Mouse (Mus musculus) forelimb bud, embryonic 11.5 days (tissue): ENCODE results near the gene Fgfrl1.

Experiments
- DNase-seq: peaks from one replicate; pipeline ENCODE4 v3.0.0-alpha.2; 2012; ENCODE audit warnings: low read depth, low spot score

Gene Fgfrl1

DNA sequence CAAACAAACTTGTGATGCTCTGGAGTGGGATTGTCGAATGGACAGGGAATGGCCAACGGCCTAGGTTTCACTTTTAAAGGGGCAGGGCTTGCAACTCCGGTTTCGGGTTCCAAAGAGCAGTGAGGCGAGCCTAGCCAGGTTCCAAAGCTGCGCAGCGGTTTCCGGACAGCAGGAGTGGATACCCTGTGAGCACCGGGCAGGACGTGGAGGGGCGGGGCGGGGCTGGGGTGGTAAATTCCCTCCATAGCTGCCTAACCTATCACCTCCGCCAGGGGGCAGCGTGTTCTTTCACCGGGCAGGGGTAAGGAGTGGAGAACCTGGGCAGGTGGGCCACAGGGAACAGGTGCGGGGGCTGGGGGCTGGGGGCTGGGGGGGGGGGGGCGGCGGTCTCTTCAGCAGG, at the start of gene Fgfrl1:
TSS of gene Fgfrl1 (plus strand) at position 112 of the 400 bp plus-strand sequence.
- DNase-seq: peak; percentile 55

GRCm38 (mm10) chr5:108643674-108644073, 48.5 kb upstream of the Fgfrl1 start:
- DNase-seq: no peak

DNA sequence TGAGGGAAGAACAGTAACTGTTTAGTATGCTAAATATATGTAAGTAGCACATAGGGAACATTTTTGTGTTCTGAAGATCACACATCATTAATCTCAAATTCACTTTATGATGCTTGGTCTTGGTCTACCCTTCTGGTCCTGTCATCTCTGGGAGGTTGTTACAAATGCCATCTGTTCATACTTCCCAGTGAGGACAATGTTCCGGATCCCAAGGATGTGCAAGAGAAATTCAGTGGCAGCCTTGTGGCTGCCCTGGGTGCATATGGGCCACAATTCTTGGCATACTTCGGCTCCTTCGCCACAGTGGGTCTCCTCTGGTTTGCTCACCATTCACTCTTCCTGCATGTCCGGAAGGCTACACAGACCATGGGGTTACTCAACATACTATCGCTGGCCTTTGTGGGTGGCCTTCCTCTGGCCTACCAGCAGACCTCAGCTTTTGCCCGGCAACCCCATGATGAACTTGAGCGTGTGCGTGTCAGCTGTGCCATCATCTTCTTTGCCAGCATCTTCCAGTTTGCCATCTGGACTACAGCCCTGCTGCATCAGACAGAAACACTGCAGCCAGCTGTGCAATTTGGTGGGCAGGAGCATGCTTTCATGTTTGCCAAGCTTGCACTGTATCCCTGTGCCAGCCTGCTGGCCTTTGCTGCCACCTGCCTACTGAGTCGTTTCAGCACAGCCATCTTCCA, 46.4 kb upstream of the Fgfrl1 start:
- no peak for DNase-seq

DNA sequence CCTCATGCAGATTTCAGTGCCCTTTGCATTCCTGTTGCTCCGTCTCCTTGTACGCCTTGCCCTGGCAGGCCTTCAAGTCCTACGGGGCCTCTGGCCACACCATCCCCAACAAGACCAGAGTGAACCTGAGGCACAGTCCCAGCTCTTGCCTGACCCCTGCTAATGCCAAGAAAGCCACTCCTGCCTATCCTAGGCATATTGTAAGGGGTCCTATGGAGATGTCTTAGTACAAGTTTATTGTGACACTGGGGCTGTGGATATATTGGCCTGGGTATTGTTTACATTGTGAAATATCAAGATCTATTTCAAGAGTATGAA, 45.9 kb upstream of the Fgfrl1 start:
- DNase-seq: no peak

- DNase-seq: no peak
Observed at GRCm38 (mm10) chr5:108647311-108647710, 44.9 kb upstream of the Fgfrl1 start.

- no peak for DNase-seq
Observed at GRCm38 (mm10) chr5:108647820-108648465, 44.2 kb upstream of the Fgfrl1 start.

GRCm38 (mm10) chr5:108648937-108649576, 43.1 kb upstream of the Fgfrl1 start:
- DNase-seq: no peak

GRCm38 (mm10) chr5:108650341-108650740, 41.8 kb upstream of the Fgfrl1 start:
- DNase-seq: no peak

GRCm38 (mm10) chr5:108651136-108651720, 41.0 kb upstream of the Fgfrl1 start:
- DNase-seq: no peak

DNA sequence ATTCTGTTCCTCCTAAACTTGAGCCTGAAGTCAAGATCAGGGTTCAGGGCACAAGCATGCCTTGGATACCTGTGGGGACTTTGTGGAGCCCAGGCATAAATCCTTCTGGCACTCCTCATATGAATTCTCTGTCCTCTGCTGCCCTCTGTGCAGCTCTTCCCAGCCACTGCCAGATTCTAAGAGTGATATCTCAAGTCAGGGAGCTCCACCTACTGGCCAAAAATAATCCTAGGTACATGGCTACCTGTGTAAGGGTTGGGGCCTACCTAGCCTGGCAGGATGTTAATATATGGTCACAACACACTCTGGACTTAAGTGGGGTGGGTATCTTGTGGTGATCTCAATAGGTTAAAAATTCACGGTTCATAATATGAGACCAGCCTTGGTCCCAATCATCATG, 40.4 kb upstream of the Fgfrl1 start:
- peak; percentile 66 for DNase-seq

DNA sequence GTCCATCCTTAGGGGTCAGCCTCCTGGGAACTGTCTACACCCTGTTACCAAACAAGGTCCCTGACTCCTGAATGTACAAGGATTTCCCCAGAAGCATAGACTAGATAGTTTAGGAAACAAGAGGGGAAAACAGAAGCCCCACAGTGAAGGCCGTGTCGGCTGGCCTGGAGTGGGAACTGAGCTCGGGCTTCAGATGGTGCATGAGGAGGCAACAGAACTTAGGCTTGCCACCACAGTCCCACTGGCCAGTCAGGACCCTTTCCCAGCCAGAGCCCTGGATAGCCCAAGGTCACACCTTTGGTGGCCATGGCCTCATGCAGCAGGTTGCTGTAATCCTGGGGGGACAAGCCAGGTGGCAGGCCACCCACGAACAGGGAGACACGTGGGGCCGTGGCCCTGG, 38.8 kb upstream of the Fgfrl1 start:
- DNase-seq: no peak

DNA sequence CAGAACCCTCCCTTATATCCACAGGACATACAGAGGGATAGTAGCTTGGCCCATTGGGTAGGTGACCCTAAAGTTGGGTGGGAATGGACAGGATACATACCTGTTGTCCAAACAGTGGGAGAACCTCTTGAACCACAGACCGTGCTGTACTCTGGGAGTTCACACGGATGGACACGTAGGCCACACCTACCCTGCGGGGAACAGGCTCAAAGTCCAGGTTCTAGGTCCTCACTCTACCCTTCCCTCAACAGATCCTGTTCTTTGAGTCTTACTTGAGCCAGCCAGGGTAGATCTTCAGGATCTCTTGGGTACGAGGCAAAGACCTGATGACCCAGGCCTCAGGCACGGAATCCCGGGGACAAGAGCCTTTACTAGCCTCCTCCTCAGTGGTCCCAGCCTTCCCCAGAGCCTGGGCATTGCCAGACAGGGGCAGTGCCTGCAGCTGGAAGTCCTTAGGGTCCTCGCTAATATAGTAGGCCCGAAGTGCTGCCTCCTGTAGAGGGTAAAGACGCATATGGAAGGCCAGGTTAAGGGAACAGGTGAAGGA, 37.7 kb upstream of the Fgfrl1 start:
- DNase-seq: no peak

GRCm38 (mm10) chr5:108655381-108655780, 36.8 kb upstream of the Fgfrl1 start:
- no peak for DNase-seq

- DNase-seq: no peak
Observed at GRCm38 (mm10) chr5:108655891-108656650, 36.1 kb upstream of the Fgfrl1 start.

DNA sequence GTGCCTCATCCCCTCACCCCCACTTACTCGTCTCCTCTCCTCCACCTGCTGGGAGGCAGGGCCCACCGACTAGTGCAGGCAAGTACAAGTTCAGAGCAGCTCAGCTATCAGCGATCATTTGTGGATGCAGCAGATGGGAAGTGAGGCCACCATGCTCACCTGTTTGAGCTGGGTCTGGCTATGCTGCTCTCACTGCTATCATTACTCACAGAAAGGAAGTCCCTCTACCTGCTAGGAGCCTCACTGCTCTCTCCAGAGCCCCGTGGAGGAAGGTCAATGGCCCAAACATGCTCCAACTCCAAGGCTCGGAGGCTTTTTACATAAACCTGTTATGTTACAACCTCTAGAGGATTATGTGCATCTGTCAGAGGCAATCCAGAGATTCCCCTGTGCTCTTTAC, 34.8 kb upstream of the Fgfrl1 start:
- no peak for DNase-seq

- DNase-seq: no peak
Observed at GRCm38 (mm10) chr5:108658611-108659010, 33.6 kb upstream of the Fgfrl1 start.

- no peak for DNase-seq
Observed at GRCm38 (mm10) chr5:108659698-108660631, 32.2 kb upstream of the Fgfrl1 start, which contains the start of gene Idua. TSS of gene Idua (plus strand) at chr5:108660331.

DNA sequence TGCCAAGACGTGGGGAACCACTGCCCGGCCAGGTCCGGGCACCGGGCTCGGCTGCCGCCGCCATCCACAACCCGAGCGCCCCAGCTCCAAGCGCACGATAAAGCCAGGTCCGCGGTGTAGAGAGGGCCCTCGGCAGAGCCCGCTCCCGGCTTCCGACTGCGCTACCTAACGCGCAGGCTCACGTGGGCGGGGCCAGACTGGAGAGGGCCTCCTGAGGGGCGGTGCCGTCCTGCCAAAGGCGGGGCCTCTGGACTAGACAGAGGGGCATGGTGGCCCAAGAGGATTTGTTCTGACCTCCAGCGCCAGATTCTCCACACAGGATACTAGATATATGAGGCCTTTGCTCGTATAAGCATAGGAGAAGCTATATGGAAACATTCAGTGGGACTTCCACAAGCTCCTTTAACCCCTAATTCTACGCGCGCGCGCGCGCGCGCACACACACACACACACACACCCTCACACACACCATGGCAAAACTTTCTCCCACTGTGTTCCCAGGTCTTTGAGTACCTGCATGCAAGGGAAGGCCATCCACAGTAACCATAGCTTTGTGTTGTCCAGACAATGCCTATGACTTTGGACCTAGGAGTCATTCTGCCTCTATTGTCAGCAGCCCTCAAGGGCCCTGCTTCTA, 31.4 kb upstream of the Fgfrl1 start:
- peak; percentile 85 for DNase-seq

GRCm38 (mm10) chr5:108662772-108663171, 29.4 kb upstream of the Fgfrl1 start:
- DNase-seq: no peak

GRCm38 (mm10) chr5:108665066-108665465, 27.1 kb upstream of the Fgfrl1 start:
- no peak for DNase-seq
